Mouse (Mus musculus): ENCODE data around the gene Arhgap24. TPM values are rescaled to one million over a fixed set of nuclear protein-coding genes. Genes with fewer than 3 reads are reported as not detected.

Arhgap24 gene
- polyA plus RNA-seq, 1 experiment: 152 TPM

DNA sequence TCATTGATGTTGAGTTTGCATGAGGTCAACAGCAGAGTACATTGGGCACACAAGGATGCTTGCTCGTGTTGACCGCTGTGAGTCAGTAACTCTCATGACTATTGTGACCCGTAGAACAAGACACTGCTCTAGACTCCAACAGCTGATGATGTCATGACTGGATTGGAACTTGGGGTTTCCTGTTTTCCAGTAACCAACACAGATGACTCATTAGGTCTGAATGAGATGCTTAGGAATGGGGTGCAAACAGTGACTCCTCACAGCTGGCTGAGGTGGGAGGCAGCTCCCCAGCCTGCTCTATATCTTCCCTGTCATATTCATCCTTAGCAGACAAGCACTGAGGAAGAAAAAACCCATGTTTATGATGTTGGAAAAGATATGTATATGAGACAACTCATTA lies 95.6 kb downstream of the Arhgap24 start:
- TF ChIP-seq CTCF (conservative IDR thresholded peaks at IDR 0.05; ENCODE audit: insufficient read depth, insufficient read length, low read depth, low read length) (no peak), POLR2A (IDR thresholded peaks at IDR 0.05; ENCODE audit: low read depth, low read length) (no peak)
- no peak for DNase-seq
- H3K27ac ChIP-seq (ENCODE audit: insufficient read depth, low read depth, low read length): no peak overlapping the region
- no peaks in the 10 kb centered on the region for H3K36me3 ChIP-seq (ENCODE audit: control insufficient read depth, insufficient read depth, low read length)
- no peaks in the 10 kb centered on the region; the same call in 1 of the 2 replicates for H3K27me3 ChIP-seq (replicated peaks; ENCODE audit: control insufficient read depth, insufficient read depth, low read length)
- no peaks in the 10 kb centered on the region for H3K4me1 ChIP-seq (ENCODE audit: control insufficient read depth, insufficient read depth, low read length)
- 82% methylated on average over 3 of the region's 3 CpGs for WGBS
- H3K4me3 ChIP-seq (ENCODE audit: insufficient read depth, low read depth, low read length): no peak overlapping the region

DNA sequence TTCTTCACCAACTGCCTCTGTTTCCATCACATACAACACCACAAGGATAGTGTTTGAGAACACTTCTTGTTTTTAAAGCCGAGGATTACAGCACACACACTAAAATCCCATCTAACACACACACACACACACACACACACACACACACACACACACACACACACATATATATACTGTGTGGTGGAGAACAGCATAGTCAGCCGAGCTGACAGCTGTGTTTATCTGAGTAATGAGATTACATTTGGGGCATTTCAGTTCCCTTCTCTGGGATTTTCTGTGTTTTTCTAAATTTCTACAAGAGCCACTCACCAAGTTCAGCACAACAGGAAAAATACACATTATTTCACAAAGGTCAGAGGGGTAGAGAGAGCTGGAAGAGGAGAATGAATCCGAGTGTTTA lies 96.5 kb downstream of the Arhgap24 start:
- no peak for DNase-seq
- TF ChIP-seq CTCF (conservative IDR thresholded peaks at IDR 0.05; ENCODE audit: insufficient read depth, insufficient read length, low read depth, low read length): no peak
- TF ChIP-seq POLR2A (IDR thresholded peaks at IDR 0.05; ENCODE audit: low read depth, low read length): no peak
- Histone ChIP-seq H3K4me1 (ENCODE audit: control insufficient read depth, insufficient read depth, low read length) (no peaks in the 10 kb centered on the region), H3K27ac (ENCODE audit: insufficient read depth, low read depth, low read length) (no peak overlapping the region), H3K27me3 (replicated peaks; ENCODE audit: control insufficient read depth, insufficient read depth, low read length) (no peaks in the 10 kb centered on the region; the same call in 1 of the 2 replicates), H3K4me3 (ENCODE audit: insufficient read depth, low read depth, low read length) (no peak overlapping the region), H3K36me3 (ENCODE audit: control insufficient read depth, insufficient read depth, low read length) (no peaks in the 10 kb centered on the region)
- WGBS: 49% methylated on average over 3 of the region's 3 CpGs

DNA sequence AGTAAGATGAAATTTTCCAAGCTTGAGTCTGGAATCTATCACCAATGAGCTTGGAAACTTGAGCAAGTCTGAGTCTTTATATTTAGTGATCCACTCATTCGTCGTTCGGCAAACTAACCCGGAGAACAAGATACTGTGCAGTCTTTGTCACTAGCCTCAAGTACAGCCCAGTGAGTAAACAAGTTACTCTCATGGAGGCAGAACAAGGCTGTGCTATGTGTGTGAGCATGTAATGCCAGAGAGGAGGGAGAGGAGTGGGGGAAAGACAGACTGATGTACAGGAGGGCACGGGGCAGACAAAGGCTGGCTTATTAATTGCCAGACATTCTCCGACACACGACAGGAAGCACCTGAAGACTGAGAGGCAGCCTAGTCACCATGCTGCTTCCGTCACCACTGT lies 97.2 kb downstream of the Arhgap24 start:
- 70% methylated on average over 8 of the region's 8 CpGs for WGBS
- H3K4me1 ChIP-seq (ENCODE audit: control insufficient read depth, insufficient read depth, low read length): no peaks in the 10 kb centered on the region; the same call in 1 of the 2 replicates

GRCm38 (mm10) chr5:102582864-102583410 lies 101.7 kb downstream of the Arhgap24 start:
- no peak overlapping the region for H3K27ac ChIP-seq (ENCODE audit: insufficient read depth, low read depth, low read length)
- no peaks in the 10 kb centered on the region; the same call in 1 of the 2 replicates for H3K27me3 ChIP-seq (replicated peaks; ENCODE audit: control insufficient read depth, insufficient read depth, low read length)
- no peaks in the 10 kb centered on the region for H3K36me3 ChIP-seq (ENCODE audit: control insufficient read depth, insufficient read depth, low read length)
- H3K4me1 ChIP-seq (ENCODE audit: control insufficient read depth, insufficient read depth, low read length): no peaks in the 10 kb centered on the region; the same call in 1 of the 2 replicates
- DNase-seq: no peak
- TF ChIP-seq CTCF (conservative IDR thresholded peaks at IDR 0.05; ENCODE audit: insufficient read depth, insufficient read length, low read depth, low read length) (no peak), POLR2A (IDR thresholded peaks at IDR 0.05; ENCODE audit: low read depth, low read length) (no peak)
- no peak overlapping the region for H3K4me3 ChIP-seq (ENCODE audit: insufficient read depth, low read depth, low read length)
- WGBS: 33% methylated on average over 6 of the region's 6 CpGs

More for the DNA sequence above, 97.2 kb downstream of the Arhgap24 start:
- DNase-seq: no peak
- TF ChIP-seq CTCF (conservative IDR thresholded peaks at IDR 0.05; ENCODE audit: insufficient read depth, insufficient read length, low read depth, low read length) (no peak), POLR2A (IDR thresholded peaks at IDR 0.05; ENCODE audit: low read depth, low read length) (no peak)
- no peaks in the 10 kb centered on the region for H3K36me3 ChIP-seq (ENCODE audit: control insufficient read depth, insufficient read depth, low read length)
- no peaks in the 10 kb centered on the region; the same call in 1 of the 2 replicates for H3K27me3 ChIP-seq (replicated peaks; ENCODE audit: control insufficient read depth, insufficient read depth, low read length)
- no peak overlapping the region for H3K4me3 ChIP-seq (ENCODE audit: insufficient read depth, low read depth, low read length)
- 0 out of 2 replicates have a peak overlapping the region, but pooled peaks have one; percentile 45 for H3K27ac ChIP-seq (ENCODE audit: insufficient read depth, low read depth, low read length)

DNA sequence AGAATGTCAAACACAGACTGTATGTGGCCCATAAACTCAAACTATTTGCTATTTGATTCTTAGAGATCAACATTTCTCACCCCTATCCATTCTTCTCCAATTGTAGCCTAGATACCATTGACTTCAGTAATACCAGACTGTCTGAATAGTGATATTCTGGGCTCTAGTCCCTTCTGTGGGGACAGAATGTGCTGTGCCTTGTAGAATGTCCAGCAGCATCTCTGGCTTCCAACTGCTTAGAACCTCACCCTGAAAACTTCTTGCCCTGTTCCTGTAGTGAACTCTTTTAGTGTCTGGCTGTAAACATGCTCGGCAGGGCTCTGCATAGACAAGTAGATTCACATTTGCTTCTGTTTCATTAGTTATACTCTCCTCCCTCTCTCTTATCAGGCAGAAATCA lies 110.2 kb downstream of the Arhgap24 start:
- Histone ChIP-seq H3K36me3 (ENCODE audit: control insufficient read depth, insufficient read depth, low read length) (no peaks in the 10 kb centered on the region), H3K4me3 (ENCODE audit: insufficient read depth, low read depth, low read length) (no peak overlapping the region), H3K27me3 (replicated peaks; ENCODE audit: control insufficient read depth, insufficient read depth, low read length) (no peaks in the 10 kb centered on the region), H3K4me1 (ENCODE audit: control insufficient read depth, insufficient read depth, low read length) (no peaks in the 10 kb centered on the region), H3K27ac (ENCODE audit: insufficient read depth, low read depth, low read length) (no peak overlapping the region)
- DNase-seq: no peak
- WGBS: 71% methylated on average over 1 of the region's 1 CpGs
- TF ChIP-seq POLR2A (IDR thresholded peaks at IDR 0.05; ENCODE audit: low read depth, low read length) (no peak), CTCF (conservative IDR thresholded peaks at IDR 0.05; ENCODE audit: insufficient read depth, insufficient read length, low read depth, low read length) (no peak)

DNA sequence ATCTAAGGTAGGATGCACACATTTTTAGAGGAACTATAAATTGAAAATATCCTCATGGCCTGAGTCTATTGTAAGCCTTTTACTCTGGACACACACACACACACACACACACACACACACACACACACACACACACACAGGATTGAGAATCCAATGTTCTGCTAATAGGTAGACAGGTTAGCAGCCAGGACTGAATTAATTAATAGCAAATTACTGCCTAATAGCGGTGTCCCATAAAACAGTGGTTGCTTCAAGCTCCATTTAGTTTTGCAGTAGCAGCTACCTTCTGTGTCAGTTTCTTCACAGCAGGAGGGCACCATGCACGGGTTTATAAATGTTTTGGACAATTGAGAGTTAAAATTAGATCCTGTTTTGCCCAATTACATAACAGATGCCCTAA lies 111.9 kb downstream of the Arhgap24 start:
- 36% methylated on average over 2 of the region's 2 CpGs for WGBS
- H3K4me1 ChIP-seq (ENCODE audit: control insufficient read depth, insufficient read depth, low read length): no peaks in the 10 kb centered on the region
- TF ChIP-seq CTCF (conservative IDR thresholded peaks at IDR 0.05; ENCODE audit: insufficient read depth, insufficient read length, low read depth, low read length) (no peak), POLR2A (IDR thresholded peaks at IDR 0.05; ENCODE audit: low read depth, low read length) (no peak)
- no peak for DNase-seq
- no peak overlapping the region for H3K27ac ChIP-seq (ENCODE audit: insufficient read depth, low read depth, low read length)
- no peak overlapping the region for H3K4me3 ChIP-seq (ENCODE audit: insufficient read depth, low read depth, low read length)
- no peaks in the 10 kb centered on the region for H3K36me3 ChIP-seq (ENCODE audit: control insufficient read depth, insufficient read depth, low read length)
- no peaks in the 10 kb centered on the region for H3K27me3 ChIP-seq (replicated peaks; ENCODE audit: control insufficient read depth, insufficient read depth, low read length)

GRCm38 (mm10) chr5:102599102-102599501 lies 117.9 kb downstream of the Arhgap24 start:
- H3K4me1 ChIP-seq (ENCODE audit: control insufficient read depth, insufficient read depth, low read length): no peaks in the 10 kb centered on the region
- H3K4me3 ChIP-seq (ENCODE audit: insufficient read depth, low read depth, low read length): no peak overlapping the region
- H3K36me3 ChIP-seq (ENCODE audit: control insufficient read depth, insufficient read depth, low read length): no peaks in the 10 kb centered on the region
- no peak overlapping the region for H3K27ac ChIP-seq (ENCODE audit: insufficient read depth, low read depth, low read length)
- no peak for DNase-seq
- TF ChIP-seq POLR2A (IDR thresholded peaks at IDR 0.05; ENCODE audit: low read depth, low read length): no peak
- no peak for TF ChIP-seq CTCF (conservative IDR thresholded peaks at IDR 0.05; ENCODE audit: insufficient read depth, insufficient read length, low read depth, low read length)
- no peaks in the 10 kb centered on the region for H3K27me3 ChIP-seq (replicated peaks; ENCODE audit: control insufficient read depth, insufficient read depth, low read length)
- 36% methylated on average over 1 of the region's 1 CpGs for WGBS

All from kidney, adult 2 months (tissue).